Mouse (Mus musculus) kidney, embryonic 14.5 days (tissue): ENCODE measurements around the gene Itpk1. TPM values are rescaled to one million over a fixed set of nuclear protein-coding genes. Genes with fewer than 3 reads are reported as not detected.

Experiments
- ATAC-seq: fragments of 200-750 bp; cut with Nextera tagmentation; 2 replicates; pipeline ENCODE4 v1.8.0; 2017; ENCODE audit warnings: moderate number of reproducible peaks, mild to moderate bottlenecking, moderate TSS enrichment, moderate library complexity; ENCODE audit not compliant: low FRiP score, low TSS enrichment
- H3K27ac ChIP-seq: fragments of 300-500 bp; sonication (generic); 2 replicates; pipeline ENCODE4 v1.5.1; 2014; ENCODE audit warnings: low read depth, mild to moderate bottlenecking, low read length, moderate library complexity, mixed read lengths
- H3K27me3 ChIP-seq: fragments of 300-500 bp; sonication (generic); 2 replicates; pipeline ENCODE4 v1.6.1; 2014; ENCODE audit warnings: mild to moderate bottlenecking, low read length; ENCODE audit not compliant: control insufficient read depth, insufficient read depth
- H3K36me3 ChIP-seq: fragments of 300-500 bp; sonication (generic); 2 replicates; pipeline ENCODE4 v1.6.1; 2014; ENCODE audit warnings: low read length, mixed read lengths; ENCODE audit not compliant: control insufficient read depth, insufficient read depth
- H3K4me1 ChIP-seq: fragments of 300-500 bp; sonication (generic); 2 replicates; pipeline ENCODE4 v1.6.1; 2014; ENCODE audit warnings: low read length, mixed read lengths; ENCODE audit not compliant: control insufficient read depth, insufficient read depth
- H3K4me2 ChIP-seq: fragments of 300-500 bp; sonication (generic); replicated peaks from 2 replicates; pipeline ENCODE4 v1.6.1; 2014; ENCODE audit warnings: low read depth, mild to moderate bottlenecking, low read length
- H3K4me3 ChIP-seq: fragments of 300-500 bp; sonication (generic); 2 replicates; pipeline ENCODE4 v1.5.1; 2014; ENCODE audit warnings: mild to moderate bottlenecking, low read length
- H3K9ac ChIP-seq: fragments of 300-500 bp; sonication (generic); 2 replicates; pipeline ENCODE4 v1.6.1; 2014; ENCODE audit warnings: low read depth, mild to moderate bottlenecking, low read length, moderate library complexity
- H3K9me3 ChIP-seq: fragments of 300-500 bp; sonication (generic); 2 replicates; pipeline ENCODE4 v1.6.1; 2016; ENCODE audit warnings: low read length; ENCODE audit not compliant: control insufficient read depth
- WGBS: fragments of 180-500 bp; shearing (Covaris S2); extraction: QIAGEN DNeasy Blood & Tissue Kit; methylation state at CpG from one replicate; pipeline ENCODE4 v1.1.7; 2014; 5-methylcytosine and 5-hydroxymethylcytosine counted together
- polyA plus RNA-seq: library from polyadenylated mRNA; unstranded; fragments of >200 nt; fragmentation: Nextera tagmentation; extraction: Ambion mirVana; gene quantifications from 2 replicates; pipeline ENCODE4 v1.2.1, GENCODE M21; 2014

The Itpk1 gene
- polyA plus RNA-seq, 1 experiment from 2014 or later: 18.4 TPM

- Histone ChIP-seq H3K36me3 (no peaks in the 10 kb centered on the region), H3K4me1 (0 out of 2 replicates have a peak, but pooled peaks cover 4% of the 10 kb centered on the region), H3K4me2 (no peak overlapping the region), H3K9me3 (no peaks in the 10 kb centered on the region), H3K27me3 (no peaks in the 10 kb centered on the region), H3K4me3 (no peak overlapping the region), H3K9ac (no peak overlapping the region), H3K27ac (no peak overlapping the region)
- no peak for ATAC-seq
- WGBS: 83% methylated on average over 11 of the region's 11 CpGs
These were observed 41.2 kb downstream of the Itpk1 start for GRCm38 (mm10) chr12:102663349-102664051.

GRCm38 (mm10) chr12:102661772-102662171 lies 43.0 kb downstream of the Itpk1 start:
- Histone ChIP-seq H3K9me3 (no peaks in the 10 kb centered on the region), H3K4me3 (no peak overlapping the region), H3K27me3 (no peaks in the 10 kb centered on the region), H3K36me3 (no peaks in the 10 kb centered on the region), H3K27ac (no peak overlapping the region), H3K9ac (no peak overlapping the region), H3K4me2 (no peak overlapping the region), H3K4me1 (0 out of 2 replicates have a peak, but pooled peaks cover 2% of the 10 kb centered on the region)
- ATAC-seq: no peak
- 74% methylated on average over 7 of the region's 7 CpGs for WGBS

- no peaks in the 10 kb centered on the region for H3K27me3 ChIP-seq
- no peaks in the 10 kb centered on the region for H3K9me3 ChIP-seq
- H3K4me3 ChIP-seq: no peak overlapping the region
- no peaks in the 10 kb centered on the region for H3K36me3 ChIP-seq
- no peak for ATAC-seq
- no peak overlapping the region for H3K9ac ChIP-seq
- no peak overlapping the region for H3K27ac ChIP-seq
- H3K4me2 ChIP-seq: no peak overlapping the region
- WGBS: 85% methylated on average over 8 of the region's 8 CpGs
- H3K4me1 ChIP-seq: 0 out of 2 replicates have a peak, but pooled peaks cover 2% of the 10 kb centered on the region
These were observed 43.7 kb downstream of the Itpk1 start for GRCm38 (mm10) chr12:102660906-102661651.

- H3K27ac ChIP-seq: no peak overlapping the region
- H3K27me3 ChIP-seq: no peaks in the 10 kb centered on the region
- H3K4me3 ChIP-seq: no peak overlapping the region
- H3K36me3 ChIP-seq: no peaks in the 10 kb centered on the region
- H3K9me3 ChIP-seq: no peaks in the 10 kb centered on the region
- H3K4me1 ChIP-seq: peaks cover 18% of the 10 kb centered on the region; the same call in 1 of the 2 replicates
- no peak overlapping the region for H3K9ac ChIP-seq
- no peak for ATAC-seq
- H3K4me2 ChIP-seq: no peak overlapping the region
- 59% methylated on average over 6 of the region's 6 CpGs for WGBS
These were observed 51.7 kb downstream of the Itpk1 start for GRCm38 (mm10) chr12:102653003-102653402.

- no peaks in the 10 kb centered on the region for H3K36me3 ChIP-seq
- H3K27me3 ChIP-seq: no peaks in the 10 kb centered on the region
- 16% methylated on average over 8 of the region's 8 CpGs for WGBS
- H3K9me3 ChIP-seq: no peaks in the 10 kb centered on the region
- H3K4me2 ChIP-seq: no peak overlapping the region
- H3K27ac ChIP-seq: no peak overlapping the region
- ATAC-seq: 0 out of 2 replicates have a peak, but pooled peaks have one; percentile 7
- peaks cover 19% of the 10 kb centered on the region for H3K4me1 ChIP-seq
- no peak overlapping the region for H3K9ac ChIP-seq
- no peak overlapping the region for H3K4me3 ChIP-seq
These were observed 52.3 kb downstream of the Itpk1 start for GRCm38 (mm10) chr12:102652420-102652819.

DNA sequence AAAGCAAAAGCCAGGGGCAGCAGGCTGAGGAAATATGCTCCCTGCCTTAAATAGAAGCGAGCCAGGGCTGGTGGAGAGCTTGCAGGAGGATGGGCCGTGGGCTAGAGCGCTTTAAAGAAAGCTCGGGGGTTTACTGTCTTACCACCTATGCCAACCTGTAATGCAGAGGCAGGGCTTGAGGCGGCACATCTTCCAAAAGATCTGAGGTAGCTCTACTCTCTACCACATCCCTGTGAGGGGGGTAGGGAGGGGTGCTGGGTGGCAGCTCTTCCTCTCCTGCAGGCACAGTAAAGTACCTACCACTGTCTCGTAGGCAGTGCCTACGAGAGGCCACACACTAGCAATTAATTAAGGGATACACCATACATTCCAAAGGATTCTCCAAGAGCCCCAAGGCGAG lies 52.9 kb downstream of the Itpk1 start:
- no peak overlapping the region for H3K9ac ChIP-seq
- no peak overlapping the region for H3K4me3 ChIP-seq
- no peak overlapping the region for H3K4me2 ChIP-seq
- no peaks in the 10 kb centered on the region for H3K36me3 ChIP-seq
- peaks cover 24% of the 10 kb centered on the region for H3K4me1 ChIP-seq
- H3K27me3 ChIP-seq: no peaks in the 10 kb centered on the region
- 64% methylated on average over 8 of the region's 8 CpGs for WGBS
- no peaks in the 10 kb centered on the region for H3K9me3 ChIP-seq
- H3K27ac ChIP-seq: no peak overlapping the region
- ATAC-seq: no peak

GRCm38 (mm10) chr12:102651401-102651800 lies 53.3 kb downstream of the Itpk1 start:
- 79% methylated on average over 8 of the region's 8 CpGs for WGBS
- no peak overlapping the region for H3K4me2 ChIP-seq
- H3K36me3 ChIP-seq: no peaks in the 10 kb centered on the region
- H3K4me1 ChIP-seq: peaks cover 27% of the 10 kb centered on the region
- H3K9ac ChIP-seq: no peak overlapping the region
- H3K27me3 ChIP-seq: no peaks in the 10 kb centered on the region
- H3K9me3 ChIP-seq: no peaks in the 10 kb centered on the region
- H3K4me3 ChIP-seq: no peak overlapping the region
- H3K27ac ChIP-seq: no peak overlapping the region
- no peak for ATAC-seq

- Histone ChIP-seq H3K27ac (no peak overlapping the region), H3K9me3 (no peaks in the 10 kb centered on the region), H3K36me3 (no peaks in the 10 kb centered on the region), H3K4me1 (peaks cover 25% of the 10 kb centered on the region), H3K4me2 (no peak overlapping the region), H3K4me3 (no peak overlapping the region), H3K9ac (no peak overlapping the region), H3K27me3 (no peaks in the 10 kb centered on the region)
- no peak for ATAC-seq
- WGBS: 92% methylated on average over 4 of the region's 4 CpGs
These were observed 54.1 kb downstream of the Itpk1 start for GRCm38 (mm10) chr12:102650649-102651048.
